Mouse (Mus musculus): ENCODE measurements around the gene Sco1.

Gene Sco1

DNA sequence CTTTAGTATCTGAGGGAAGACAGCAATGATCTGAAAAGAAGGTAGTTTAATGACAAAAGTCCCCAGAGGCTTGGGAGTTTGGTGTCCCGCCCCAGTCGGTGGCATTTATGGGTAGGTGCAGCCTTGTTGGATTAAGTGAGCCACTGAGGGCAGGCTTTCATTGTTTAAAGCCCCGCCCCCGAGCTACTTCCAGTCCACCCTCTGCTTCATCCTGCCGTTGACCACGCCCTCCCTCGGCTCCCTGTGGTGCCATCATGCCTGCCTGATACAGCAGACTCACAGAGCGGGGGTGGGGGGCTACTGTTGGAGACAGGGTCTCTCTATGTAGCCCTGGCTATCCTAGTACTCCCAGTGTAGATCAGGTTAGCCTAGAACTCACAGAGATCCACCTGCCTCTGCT, 9.5 kb upstream of the Sco1 start:
- DNase-seq (ENCODE audit: low spot score) = no peak

GRCm38 (mm10) chr11:67044959-67045358, 7.5 kb upstream of the Sco1 start:
- DNase-seq (ENCODE audit: low spot score) = peak; percentile 32

DNA sequence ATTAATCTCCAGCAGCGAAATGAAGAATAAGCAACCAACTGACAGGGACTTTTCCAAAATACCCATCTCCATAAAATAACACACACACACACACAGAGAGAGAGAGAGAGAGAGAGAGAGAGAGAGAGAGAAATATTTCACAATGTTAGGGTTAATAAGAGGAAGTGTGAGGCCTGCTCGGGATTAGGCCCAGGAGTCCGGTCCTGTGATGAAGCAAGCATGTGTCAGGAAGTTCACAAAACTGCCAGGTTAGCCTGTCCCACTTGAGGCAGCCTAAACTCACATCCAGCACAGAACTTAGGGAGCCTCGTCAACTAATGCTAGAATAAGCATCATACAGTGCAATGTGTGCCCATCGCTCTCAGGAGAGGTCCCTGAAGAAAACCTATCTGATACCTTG, 5.3 kb upstream of the Sco1 start:
- no peak for DNase-seq (ENCODE audit: low spot score)

GRCm38 (mm10) chr11:67048496-67048895, 4.0 kb upstream of the Sco1 start:
- DNase-seq (ENCODE audit: low spot score) = no peak

- DNase-seq (ENCODE audit: low spot score) = no peak
Measured at GRCm38 (mm10) chr11:67049256-67049655, 3.2 kb upstream of the Sco1 start.

DNA sequence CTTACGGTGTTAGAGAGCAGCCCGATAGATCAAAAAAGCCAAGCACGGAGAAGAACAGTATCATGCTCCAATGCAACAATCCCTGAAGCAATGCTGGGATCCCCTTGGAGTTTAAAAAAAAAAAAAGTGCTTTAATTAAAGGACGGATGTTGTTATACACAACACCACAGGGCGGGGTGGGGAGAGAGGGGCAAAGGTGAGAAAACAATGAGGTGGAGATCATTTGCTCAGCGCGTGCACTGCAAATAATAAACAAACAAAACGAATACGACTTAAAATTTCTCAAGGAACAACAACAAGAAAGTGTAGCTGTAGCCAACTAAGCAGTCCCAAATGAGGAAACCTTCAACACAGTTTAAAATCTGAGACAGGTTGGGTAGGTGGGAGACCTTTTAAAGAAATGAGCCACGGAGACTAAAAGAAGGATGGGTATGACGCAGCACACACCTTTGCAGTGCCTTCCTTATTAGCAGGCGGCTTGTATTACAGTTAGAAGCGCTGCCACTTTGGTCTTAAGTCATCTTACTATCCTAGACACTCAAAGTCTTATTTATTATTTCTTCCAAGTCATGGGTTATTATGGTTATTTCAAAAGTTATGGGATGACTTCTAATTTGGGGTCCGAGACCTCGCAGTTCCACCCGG, 672 bp upstream of the Sco1 start:
- DNase-seq (ENCODE audit: low spot score) = no peak

DNA sequence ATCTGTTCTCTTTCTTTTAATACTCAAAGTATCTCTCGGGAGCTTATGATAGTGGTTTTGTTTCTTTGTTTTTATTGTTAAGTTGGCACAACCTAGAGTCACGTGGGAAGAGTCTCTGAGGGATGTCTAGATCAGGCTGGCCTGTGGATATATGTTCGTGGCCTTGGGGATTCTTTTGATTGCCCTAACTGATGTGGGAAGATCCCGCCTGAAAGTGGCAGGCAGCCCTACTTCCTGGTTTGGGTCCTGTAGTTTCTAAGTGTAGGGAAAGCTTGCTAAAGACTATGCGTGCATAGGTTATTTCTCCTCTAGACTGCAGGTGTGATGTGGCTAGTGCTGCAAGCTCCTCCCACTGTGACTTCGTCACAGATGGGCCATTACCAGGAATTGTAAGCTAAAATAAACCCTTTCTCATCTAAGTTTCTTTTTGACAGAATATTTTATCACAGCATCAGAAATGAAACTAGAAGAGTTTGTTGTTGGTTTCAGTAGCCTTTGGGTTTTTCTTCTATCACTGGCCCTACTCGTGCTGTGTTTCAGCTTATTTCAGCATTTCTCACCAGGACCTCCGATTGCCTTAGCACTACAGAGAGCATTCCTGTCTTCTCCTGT, 2.4 kb downstream of the Sco1 start:
- no peak for DNase-seq (ENCODE audit: low spot score)

DNA sequence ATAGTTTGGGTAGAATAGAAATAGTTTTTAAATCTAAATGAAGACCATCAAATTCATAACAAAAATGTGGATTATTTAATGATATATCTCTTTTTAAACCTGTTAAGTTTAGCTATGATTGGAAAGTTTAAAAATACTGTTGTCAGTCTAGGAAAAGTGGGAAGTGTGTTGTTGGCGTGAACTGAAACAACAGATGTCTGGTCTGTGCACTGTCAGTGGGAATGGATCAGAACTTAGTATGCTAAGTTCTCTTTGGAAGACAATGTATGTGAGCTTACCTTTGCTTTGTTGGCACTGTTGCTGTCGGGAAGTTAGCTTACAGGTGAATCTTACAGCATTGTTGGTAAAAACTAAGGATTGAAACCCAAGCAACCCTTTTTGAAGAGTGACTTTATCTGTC, 8.8 kb downstream of the Sco1 start:
- DNase-seq (ENCODE audit: low spot score) = no peak

DNA sequence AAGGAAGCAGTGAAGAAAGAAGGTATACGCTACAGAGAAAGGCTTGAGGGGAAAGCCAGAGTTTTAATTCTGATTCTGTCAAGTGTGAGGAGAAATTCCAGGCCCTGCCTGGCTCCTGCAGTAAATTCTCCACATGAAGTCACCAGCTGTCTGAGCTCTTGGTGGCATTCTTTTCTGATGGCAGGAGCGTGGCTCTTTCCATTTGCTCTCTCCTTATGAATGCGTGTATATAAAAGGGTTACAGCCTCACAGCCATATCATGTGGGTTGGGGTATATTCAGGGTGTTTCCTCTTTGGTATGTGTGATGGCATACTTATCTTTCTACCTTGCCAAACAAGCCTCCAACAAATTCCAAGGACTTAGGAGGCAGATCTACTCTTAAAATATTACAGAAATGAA, 10.3 kb downstream of the Sco1 start:
- no peak for DNase-seq (ENCODE audit: low spot score)

- DNase-seq (ENCODE audit: low spot score) = no peak
Measured at GRCm38 (mm10) chr11:67067741-67068140, 15.3 kb downstream of the Sco1 start.

GRCm38 (mm10) chr11:67072615-67073130, 20.2 kb downstream of the Sco1 start:
- DNase-seq (ENCODE audit: low spot score) = no peak

DNA sequence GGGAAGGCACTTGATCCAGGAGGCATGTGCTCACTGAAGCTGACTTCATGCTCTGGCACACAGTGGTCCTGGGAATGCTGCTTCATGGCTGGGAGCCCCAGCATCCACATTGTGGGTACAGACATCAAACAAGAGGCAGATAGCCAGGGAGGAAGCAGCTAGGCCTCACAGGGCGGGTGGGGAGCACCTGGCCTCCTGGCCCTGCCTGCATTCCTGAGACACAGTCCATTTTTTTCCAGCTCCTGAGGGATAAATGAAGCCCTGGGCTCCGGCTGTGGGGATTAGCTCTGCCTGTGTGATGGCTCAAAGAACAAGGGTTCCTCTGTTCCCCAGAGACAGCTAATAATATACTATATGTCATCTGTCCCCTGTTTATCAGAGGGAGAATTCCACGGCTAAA, 22.6 kb downstream of the Sco1 start:
- DNase-seq (ENCODE audit: low spot score) = no peak

GRCm38 (mm10) chr11:67076781-67077180, 24.3 kb downstream of the Sco1 start:
- DNase-seq (ENCODE audit: low spot score) = no peak

- no peak for DNase-seq (ENCODE audit: low spot score)
Measured at GRCm38 (mm10) chr11:67077435-67077834, 25.0 kb downstream of the Sco1 start.

DNA sequence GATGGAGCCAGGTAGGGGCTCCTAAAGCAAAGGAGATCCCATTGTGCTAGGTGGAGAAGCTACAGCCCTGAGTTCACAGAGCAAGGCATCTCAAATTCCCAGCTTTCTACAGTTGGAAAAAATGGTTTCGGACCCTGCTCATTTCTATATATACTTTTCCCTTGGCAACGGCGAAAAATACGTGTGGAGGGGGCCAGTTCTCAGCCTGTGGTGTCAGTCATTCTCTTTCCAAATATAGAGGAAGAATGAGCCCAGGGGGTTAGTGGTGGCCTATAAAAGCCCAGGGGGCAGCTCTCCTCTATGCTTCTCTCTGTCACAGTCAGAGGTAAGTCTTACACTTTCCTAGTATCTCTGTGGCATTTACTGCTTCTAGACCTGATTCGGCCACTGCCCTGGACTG, 25.5 kb downstream of the Sco1 start, which contains the start of gene Myh3:
Myh3 (plus strand) TSS at position 301 of the 400 bp plus-strand sequence.
- no peak for DNase-seq (ENCODE audit: low spot score)

GRCm38 (mm10) chr11:67078888-67079287, 26.4 kb downstream of the Sco1 start:
- no peak for DNase-seq (ENCODE audit: low spot score)

- DNase-seq (ENCODE audit: low spot score) = no peak
Measured at GRCm38 (mm10) chr11:67079740-67080139, 27.3 kb downstream of the Sco1 start.

DNA sequence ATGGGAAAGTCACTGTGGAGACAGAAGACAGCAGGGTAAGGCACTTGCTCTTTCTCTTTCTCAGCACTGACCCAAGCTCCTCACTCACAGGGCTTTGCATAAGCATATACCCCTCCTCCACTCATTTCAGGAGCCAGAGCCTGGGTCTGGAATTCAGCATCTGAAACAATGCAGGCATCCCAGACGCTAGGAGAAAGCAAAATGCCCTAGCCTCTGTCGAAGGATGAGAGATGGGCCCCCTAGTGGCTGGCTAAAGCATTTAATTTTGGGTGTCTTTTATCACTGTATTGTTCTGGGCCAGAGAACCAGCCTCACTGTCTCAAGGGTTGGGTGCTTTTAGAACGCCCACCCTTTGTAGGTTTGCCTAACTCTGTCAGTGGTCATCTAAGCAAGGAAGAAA, 27.7 kb downstream of the Sco1 start:
- DNase-seq (ENCODE audit: low spot score) = peak; percentile 49

- peak; percentile 38 for DNase-seq (ENCODE audit: low spot score)
Measured at GRCm38 (mm10) chr11:67081125-67081649, 28.7 kb downstream of the Sco1 start.

GRCm38 (mm10) chr11:67082188-67082587, 29.7 kb downstream of the Sco1 start:
- DNase-seq (ENCODE audit: low spot score) = no peak

- DNase-seq (ENCODE audit: low spot score) = no peak
Measured at GRCm38 (mm10) chr11:67082793-67083192, 30.3 kb downstream of the Sco1 start.

- no peak for DNase-seq (ENCODE audit: low spot score)
Measured at GRCm38 (mm10) chr11:67083239-67083638, 30.8 kb downstream of the Sco1 start.

DNA sequence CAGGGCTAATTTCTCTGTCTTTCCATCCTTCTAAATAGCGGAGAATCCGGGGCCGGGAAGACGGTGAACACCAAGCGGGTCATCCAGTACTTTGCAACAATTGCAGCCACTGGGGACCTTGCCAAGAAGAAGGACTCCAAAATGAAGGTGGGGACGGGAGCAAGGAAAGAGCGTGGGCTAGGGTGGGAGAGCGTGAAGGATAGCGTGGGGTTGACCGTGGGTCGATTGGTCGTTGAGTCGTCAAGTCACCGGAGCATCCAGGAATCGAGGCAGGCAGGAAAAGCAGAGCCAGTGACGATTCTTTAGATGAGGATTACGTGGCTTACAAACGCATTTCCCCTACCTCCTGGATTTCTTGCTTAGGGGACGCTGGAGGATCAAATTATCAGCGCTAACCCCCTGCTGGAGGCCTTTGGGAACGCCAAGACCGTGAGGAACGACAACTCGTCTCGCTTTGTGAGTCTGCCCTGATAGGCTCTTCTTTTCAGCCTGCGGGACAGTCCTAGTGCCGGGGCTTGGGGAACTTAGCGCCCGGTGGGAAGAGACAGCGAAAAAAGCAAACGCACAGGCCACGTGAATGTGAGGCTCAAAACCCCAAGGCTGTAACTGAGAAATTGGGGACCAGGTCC, 31.4 kb downstream of the Sco1 start:
- no peak for DNase-seq (ENCODE audit: low spot score)
